Mouse (Mus musculus) left cerebral cortex, postnatal 4 days (tissue): ENCODE results near the gene Gps1. TPM values are rescaled to one million over a fixed set of nuclear protein-coding genes. Genes with fewer than 3 reads are reported as not detected.
A peak's percentile ranks its signal among the peaks of the same experiment; 100 is the strongest.
"Not testable (repeated sequence)": the region's sequence is repeated elsewhere in the genome, so short reads cannot be mapped to it uniquely, and the experiment has no call there.

ENCODE experiments used
- DNase-seq: peaks from one replicate; pipeline ENCODE4 v3.0.0-alpha.2; 2022
- intact Hi-C: fragments of 180-260 bp; cut with DNase I; formaldehyde crosslinking; loops from one replicate; pipeline ENCODE4 v1.15.1; 2025
- total RNA-seq, 2 experiments: library from RNA; stranded (reverse); gene quantifications; 2 replicates each; pipeline ENCODE4 v1.2.3; 2021

Gps1 gene
- total RNA-seq, 2 experiments from 2014 or later, result 142 to 154 TPM

DNA sequence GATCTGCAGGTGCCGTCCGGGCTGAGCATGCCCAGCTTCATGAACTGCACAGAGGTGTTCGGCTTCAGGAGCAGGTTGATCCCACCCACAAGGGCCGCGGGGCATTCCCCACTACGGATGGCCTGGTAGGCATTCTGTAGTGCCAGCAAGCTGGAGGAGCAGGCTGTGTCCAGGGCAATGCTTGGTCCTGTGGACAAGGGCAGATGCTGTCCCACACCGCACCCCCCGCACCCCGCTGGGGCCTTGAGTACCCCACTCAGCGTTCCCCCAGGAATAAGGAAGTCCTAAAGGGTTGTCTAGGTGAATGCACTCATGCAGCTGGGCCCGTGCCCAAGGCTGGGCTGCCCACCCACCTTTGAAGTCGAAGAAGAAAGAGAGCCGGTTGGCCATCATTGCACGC is 36.5 kb downstream of the Gps1 start:
- no peak for DNase-seq
- intact Hi-C loops, result no loop called here

DNA sequence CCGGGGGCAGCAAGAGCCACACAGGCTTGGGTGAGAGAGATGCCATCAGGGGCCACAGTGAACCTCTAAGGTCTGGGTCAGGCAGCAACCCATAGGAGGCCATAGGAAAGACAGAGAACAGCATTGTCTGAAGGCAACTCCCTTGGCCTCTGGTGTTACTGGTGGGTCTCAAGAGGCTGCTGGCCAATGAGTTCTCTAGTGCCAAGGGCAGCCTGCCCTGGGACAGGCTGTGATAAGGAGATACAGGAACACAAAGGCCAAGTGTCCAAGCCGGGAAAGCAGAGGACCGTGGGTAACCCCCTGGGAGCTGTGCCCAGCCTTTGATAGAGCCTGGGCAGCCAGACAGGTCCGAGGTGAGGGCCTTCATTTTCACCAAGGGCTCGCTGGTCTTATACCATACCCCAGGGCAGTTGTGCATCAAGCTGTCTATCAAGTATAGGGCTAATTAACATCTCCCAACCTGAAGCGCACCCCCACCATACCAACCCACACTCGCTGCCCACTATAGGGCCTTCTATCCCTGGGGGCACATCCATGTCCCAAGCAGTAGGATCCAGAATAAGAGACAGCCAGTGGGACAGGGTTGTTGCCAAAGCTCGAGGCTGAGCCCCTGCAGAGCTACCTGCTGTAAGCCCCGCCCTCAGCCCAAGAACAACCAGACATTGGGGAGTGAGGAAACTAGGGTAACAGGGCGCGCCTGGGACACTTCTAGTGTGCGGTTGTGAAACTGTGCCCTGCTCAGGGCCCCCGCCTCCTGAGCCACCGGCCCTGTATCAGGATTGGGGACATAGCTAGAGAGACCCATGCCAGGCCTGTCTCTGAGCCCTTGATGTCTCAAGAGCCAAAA is 37.2 kb downstream of the Gps1 start:
- DNase-seq, result no peak
- intact Hi-C loops, result no loop called here

DNA sequence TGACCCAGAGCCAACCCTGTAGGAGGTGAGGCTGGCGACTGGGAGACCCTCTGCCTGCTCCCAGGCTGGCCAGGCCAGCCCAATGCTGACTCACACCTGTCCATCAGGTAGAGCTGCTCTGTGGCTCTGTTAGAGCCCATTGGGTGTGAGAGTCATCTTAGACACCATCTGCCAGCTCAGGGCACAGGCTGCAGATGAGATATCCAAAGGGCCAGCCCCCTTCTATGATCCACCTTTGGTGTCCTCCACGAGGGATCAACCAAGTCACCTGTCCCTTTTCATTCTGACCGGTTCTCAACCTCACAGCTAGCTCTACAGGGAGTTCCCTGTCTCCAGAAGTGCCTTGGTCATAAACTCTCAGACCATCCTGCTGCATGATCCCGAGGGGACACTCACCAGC is 38.2 kb downstream of the Gps1 start:
- intact Hi-C loops, result no loop called here
- no peak for DNase-seq

DNA sequence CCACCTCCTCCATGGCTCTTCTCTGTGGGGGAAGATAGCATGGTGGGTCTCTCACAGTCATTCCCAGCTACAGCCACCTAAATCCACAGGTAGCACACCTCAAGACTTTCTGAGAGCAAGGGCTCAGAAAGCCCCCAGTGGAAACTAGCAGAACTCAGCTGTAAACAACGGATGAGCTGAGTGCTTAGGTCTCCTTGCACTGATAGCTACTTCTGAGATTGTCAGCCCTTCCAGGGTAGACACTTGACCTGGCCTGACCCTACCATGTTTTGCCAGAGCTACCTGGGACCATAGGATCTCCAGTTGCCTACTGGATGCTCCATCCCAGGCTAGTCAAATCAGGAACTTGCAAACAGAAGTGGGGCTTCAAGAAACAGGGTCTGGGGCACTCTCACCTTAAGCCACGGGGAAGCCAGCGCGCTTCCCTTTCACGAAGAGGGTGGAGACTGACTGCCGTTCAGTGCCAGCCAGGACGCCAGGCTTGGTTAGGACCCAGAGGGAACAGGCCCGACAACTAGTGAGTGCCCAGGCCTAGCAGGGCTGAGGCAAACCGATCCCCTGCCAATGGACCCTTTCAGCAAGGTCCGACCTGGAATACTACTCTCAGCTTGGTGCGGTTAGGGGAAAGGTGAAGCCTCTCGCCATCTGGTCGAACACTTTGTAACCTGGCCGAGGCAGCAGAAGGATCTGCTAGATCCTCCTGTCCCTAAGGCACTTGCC is 38.9 kb downstream of the Gps1 start:
- no peak for DNase-seq
- intact Hi-C loops, result no loop called here

DNA sequence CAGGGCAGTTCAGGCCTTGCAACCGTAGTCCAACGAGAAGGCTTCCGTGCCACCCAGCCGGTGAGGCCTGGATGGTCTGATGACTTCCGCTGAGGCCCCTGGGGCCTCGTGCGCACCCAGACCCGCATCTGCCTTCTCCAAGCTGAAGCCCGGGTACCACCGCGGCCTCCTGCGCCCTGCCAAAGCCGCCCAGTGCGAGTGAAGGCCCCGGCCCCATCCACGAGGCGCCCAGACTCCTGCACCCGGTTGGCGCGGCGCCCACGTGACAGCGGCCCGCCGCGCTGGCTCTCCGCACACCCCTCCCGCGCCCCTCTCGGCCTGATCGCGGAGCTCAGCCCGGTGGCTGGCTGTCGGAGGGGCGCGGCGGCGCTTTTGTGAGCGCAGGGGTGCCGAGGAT is 39.5 kb downstream of the Gps1 start:
- intact Hi-C loops, result no loop called here
- peak; percentile 76 for DNase-seq

DNA sequence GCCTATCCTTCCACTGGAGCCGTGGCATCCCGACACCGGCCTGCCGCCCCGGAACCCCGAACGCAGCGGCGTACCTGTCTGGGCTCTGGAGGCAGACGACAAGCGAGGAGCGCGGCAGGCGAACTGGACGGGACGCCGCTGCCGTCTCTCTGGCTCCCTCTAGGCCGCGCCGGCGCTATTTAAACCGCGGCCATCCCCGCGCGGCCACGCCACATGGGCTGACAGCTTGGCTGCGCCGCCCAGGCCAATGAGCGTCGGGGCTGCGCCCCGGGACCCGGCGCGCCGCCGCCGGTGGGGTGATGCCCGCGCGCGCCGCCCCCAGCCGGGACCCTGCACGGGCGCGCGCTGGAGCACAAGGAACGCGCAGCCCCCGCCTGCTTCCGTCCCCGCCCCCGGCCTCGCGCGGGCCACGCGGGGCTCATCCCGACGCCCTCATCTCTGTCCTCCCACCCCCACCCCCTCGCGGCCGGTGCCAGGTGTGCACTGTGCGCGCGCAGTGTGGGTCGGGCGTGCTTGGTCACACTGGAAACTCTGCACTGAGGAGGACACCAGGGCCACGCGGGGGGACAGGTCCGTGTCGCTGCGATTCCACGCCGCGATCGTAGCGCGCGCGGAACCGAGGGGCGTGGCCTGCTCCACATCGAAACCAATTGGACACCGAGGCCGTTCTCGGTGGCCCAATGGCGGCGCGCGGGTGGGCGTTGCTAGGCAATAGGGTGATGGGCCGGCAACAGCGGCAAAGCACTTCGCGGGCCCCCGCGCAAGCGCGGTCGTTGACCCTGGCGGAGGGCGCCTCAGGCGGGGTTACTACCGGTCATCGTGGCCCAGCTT is 40.1 kb downstream of the Gps1 start, which contains the start of gene Fasn:
Gene Fasn (minus strand): TSS at position 592 of the 831 bp plus-strand sequence.
- DNase-seq, result peak; percentile 100
- intact Hi-C loops, result no loop called here

DNA sequence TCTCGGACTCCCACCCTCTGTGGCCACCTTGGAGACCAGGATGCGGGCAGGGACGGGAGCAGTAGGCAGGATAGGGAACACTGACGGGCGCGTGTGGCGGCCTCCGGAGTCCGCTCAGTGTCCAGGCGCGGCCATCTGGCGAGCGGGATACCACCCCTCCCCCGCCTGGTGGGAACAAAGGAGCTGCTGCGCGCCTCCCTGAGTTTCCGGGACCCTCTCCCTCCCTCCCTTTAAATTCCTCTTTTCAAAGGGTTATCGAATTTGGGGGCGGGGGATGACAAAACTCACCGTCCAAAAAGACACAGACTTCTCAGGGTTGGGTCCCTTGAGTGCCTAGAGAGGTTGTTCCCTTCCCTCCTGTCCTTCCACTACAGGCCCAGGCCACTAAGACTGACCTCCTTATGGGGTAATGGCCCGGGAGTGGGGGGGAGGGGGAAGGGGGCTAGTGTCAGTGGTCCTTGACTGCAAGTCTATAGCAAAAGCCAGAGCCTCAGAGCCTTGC is 40.8 kb downstream of the Gps1 start:
- intact Hi-C loops, result no loop called here
- no peak for DNase-seq

DNA sequence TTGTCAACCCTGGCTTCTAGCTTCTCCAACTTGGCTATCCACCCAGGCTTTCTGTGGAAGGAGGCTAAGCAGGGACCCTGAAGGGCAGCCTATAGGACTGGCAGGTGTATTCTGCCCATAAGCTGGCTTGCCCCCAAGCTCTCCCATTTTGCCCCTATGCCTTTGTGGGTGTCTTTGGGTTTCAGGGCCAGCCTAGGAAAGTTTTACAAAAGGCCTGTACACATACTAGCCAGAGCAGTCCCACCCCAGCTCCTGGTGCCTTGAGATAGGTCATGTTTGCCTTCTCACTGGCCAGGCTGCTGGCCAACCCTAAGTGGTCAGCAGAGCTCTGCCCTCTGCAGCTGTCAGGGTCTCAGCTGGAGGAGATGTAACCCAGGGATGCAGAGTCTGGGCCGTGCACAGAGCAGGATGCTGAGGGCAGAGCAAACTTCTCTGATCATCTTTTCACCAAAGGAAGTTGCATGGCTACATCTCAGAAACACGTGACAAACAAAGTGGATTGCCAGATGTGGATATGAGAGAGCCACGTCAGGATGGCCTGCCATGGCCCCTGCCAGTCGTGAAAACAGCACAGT is 41.3 kb downstream of the Gps1 start:
- no peak for DNase-seq
- intact Hi-C loops, result no loop called here

DNA sequence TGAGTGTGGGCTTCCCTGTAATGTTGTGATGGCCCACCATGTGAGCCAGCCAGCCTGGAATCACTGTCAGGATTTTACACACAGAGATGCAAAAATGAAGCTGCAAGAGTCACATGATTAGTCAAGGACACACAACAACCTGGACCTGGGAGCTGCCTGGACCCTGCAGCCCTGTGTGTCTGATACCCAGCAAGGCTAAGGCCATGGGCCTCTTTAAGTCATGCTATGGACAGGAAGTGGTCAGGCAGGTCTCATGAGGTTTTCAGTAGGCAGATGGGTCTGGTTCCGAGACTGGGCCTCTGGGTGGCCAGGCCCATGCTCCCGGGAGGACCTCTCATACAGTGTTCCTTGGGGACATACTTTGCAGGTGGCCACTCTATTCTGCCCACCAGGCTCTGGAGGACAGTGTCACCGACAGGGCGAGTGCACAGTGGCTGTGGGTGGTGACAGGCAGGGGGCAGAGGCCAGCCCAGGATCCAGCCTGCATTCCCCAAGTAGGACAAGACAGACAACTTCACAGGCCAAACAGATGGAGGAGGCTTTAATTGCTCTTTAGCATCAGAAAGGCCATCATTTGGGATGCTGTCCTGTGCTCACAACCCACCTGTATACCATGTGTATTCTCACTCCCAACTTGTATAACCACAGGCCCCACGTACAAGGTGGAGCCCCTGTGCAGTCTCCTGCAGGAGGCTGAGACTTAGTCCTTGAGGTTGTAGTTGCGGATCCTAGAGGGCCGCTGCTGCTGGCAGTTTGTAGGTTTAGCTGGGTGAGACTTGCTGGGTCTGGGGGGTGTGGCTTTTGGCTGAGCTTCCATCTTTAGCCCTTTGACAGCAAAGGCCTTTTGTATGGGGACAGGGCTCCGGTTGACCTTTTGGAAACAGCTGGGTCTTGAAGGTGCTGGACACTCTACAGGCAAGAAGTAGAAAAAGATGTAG is 42.2 kb downstream of the Gps1 start:
- intact Hi-C loops, result no loop called here

DNA sequence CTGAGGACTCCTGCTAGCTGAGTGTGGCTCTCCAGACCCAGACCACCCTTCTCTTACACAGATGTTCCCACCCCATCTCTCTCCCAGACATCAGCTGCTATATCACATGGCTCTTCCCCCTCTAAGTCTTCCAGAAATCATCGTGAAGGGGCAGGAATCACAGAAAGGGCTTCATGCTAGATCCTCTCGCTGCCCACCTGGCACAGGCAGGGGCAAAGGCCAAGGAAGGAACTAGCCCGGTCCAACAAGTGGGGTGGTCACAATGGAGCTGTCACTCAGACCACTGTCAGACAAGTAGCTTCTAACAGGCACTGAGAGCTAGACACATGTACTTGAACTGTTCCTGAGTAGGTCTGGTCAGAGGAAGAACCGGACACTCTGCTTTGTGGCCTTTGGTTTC is 44.3 kb downstream of the Gps1 start:
- intact Hi-C loops, result no loop called here
- no peak for DNase-seq

More for the DNA sequence above, 42.2 kb downstream of the Gps1 start:
- DNase-seq, result no peak

DNA sequence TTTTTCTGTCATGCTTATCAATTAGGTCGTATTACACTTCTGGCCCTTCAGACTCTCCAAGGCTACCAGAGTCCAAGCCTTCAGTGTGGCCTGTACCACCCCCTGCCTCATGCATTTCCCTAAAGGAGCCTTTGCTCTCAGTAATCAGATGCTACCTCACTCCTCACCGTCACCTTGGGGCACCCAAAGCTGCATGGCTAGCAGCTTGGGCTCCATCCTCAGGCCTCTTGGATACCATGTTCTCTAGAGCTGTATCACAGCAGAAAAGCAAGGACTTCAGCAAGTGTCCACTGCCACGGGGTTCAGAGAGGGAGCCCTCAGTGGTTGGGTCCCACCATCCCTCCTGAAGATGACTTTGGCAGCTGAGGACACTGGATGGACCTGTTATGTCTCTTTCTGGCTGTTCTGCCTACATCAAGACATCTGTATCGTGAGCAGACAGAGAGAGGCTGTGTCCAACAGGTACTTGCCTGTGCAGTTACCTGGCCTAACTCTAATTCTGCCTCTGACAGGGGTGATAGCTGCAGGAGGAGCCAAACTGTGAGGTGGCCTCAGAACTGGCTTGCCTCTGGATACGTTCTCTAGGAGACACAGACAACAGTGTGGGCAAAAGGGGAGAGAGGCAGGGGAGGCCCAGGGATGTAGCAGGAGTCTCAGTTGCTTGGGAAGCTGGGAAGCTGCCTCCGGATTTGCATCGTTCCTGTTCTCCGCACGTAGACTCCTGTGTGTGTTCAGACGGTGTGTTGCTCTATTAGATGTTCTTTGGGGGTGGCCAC is 45.9 kb downstream of the Gps1 start:
- no peak for DNase-seq
- intact Hi-C loops, result no loop called here

DNA sequence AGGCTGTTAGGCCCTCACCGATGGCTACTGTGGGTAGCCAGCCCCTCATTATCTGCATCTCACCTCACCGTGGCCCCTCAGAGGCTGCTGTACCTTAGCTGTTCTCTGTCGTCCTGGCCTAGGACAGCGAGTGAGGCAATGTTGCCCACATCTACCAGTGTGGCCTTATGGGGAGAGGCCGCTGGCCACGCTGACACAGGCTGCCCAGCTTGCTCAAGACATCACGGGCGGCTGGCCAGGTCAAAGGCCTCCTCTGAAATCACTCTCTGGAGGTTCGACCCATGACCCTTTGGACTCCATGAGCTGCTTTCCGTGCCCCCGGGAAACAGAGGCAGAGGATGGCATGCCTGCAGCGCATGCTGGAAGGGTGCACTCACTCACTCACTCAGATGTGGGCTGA is 46.6 kb downstream of the Gps1 start:
- intact Hi-C loops, result no loop called here
- no peak for DNase-seq

DNA sequence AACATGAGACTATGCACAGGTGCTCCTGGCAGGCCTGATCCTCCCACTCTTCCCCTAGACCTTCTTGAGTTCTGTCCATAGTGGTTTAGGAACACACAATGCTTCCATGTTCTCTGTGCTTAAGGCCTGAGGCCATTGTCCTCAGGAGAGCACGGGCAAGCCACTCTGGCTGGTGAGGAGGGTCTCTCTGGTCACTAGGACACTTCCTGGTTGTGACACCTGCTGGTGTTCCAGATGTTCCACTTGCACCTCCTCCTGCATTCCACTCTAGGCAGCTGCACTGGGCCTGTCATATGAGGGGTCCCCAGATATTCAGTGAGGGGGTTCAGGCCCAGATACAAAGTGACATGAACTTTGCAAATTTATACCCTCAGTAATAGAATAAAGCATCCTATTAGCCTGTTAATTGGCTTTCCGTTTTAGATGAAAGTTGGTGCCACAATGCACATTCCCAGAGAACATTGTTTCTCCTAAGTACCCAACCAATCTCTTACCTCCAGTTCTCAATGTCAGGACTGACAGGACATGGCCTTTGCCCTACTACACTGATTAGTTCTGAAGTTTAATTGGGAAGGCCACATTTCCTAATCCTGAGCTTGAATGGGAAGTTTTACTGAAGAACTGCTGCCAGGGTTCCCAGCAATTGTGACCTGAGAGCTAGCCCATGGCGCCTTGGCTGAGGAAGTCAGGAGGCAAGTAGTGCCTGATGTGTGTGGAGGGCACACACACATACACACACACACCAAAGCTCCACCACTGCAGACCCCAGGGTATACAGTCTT is 47.8 kb downstream of the Gps1 start:
- intact Hi-C loops, result no loop called here
- no peak for DNase-seq

DNA sequence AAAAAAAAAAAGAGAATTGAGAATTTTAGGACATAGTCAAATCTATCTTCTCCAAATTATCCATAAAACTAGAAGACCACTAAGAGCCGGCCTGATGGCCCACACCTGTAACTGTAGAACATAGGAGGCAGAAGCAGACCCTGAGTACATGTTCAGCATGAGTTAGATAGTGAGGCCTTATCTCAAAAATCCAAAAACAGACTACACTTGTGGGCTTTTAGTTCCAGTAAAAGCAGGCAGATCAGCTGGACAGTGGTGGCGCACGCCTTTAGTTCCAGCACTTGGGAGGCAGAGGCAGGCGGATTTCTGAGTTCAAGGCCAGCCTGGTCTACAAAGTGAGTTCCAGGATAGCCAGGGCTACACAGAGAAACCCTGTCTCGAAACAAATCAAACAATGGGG is 48.9 kb downstream of the Gps1 start:
- DNase-seq, intact Hi-C loops: not testable (repeated sequence)

DNA sequence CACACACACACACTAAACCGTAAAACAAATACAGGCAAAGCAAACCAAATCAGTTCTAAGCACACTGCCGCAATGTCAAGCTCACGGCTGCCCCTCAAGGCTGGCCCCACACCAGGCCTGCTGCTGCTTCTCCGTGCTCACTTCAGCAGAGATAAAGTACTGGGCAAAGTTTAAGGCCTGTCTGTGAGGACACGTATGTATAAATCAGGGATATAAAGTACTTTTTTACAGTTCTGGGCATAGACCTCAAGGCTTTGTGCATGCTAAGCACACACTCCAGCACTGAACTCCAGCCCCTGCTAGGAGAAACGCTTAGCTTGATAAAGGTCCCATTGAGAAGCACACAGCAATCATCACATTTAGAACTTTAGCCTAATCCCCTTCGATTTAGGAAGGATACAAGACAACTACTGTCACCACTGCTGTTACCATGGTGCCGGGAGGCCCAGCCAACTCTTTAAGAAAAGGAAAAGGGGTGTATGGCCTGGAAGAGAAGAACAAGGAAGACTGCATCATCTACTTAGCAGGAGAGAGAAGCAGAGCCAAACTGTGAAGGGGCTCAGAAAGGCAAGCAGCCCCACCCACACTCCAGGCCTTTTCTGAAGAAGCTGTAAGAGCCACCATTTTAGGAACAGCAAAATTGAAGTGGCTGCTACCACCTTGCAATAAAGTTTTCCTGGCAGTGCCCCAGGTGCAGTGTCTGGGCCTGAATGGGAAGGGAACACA is 49.6 kb downstream of the Gps1 start:
- no peak for DNase-seq
- intact Hi-C loops, result no loop called here
